Mouse (Mus musculus) CH12.LX (cell line): ENCODE measurements around the gene Pck2. TPM values are rescaled to one million over a fixed set of nuclear protein-coding genes. Genes with fewer than 3 reads are reported as not detected.

Source experiments
- DNase-seq: peaks from one replicate; pipeline ENCODE4 v3.0.0-alpha.2; 2013; ENCODE audit errors: extremely low read depth
- H3K27ac ChIP-seq: 2 replicates; pipeline ENCODE4 v1.5.1; 2012; ENCODE audit warnings: low read depth, mild to moderate bottlenecking, control low read depth, moderate library complexity; ENCODE audit not compliant: insufficient read depth
- H3K27me3 ChIP-seq: replicated peaks from 2 replicates; pipeline ENCODE3; 2012; ENCODE audit warnings: inconsistent platforms
- H3K36me3 ChIP-seq, 2 experiments: replicated peaks in 1 of 2; 2 replicates each; pipeline versions ENCODE3 to v1.6.1; 2012; ENCODE audit warnings: inconsistent platforms in 1 of 2, low read length in 1 of 2, mild to moderate bottlenecking in 1 of 2, mixed read lengths in 1 of 2, moderate library complexity in 1 of 2; ENCODE audit not compliant: control insufficient read depth in 1 of 2, insufficient read depth in 1 of 2
- H3K4me1 ChIP-seq, 2 experiments: 2 replicates each; pipeline ENCODE4 v1.6.1; 2012; ENCODE audit warnings: inconsistent platforms in 1 of 2, moderate library complexity in 1 of 2; ENCODE audit not compliant: insufficient read depth in 2 of 2, control insufficient read depth in 1 of 2
- H3K4me2 ChIP-seq: 2 replicates; pipeline ENCODE4 v1.6.1; 2012; ENCODE audit warnings: low read depth, mild to moderate bottlenecking, control low read depth; ENCODE audit not compliant: poor library complexity, insufficient read depth, severe bottlenecking
- H3K4me3 ChIP-seq, 3 experiments: fragments of 150-350 bp in 1 of 3; sonication (generic) in 1 of 3; replicated peaks in 1 of 3; 2 replicates each; pipeline versions ENCODE3 to v1.5.1; 2011 to 2012; ENCODE audit warnings: low read depth in 2 of 3, low read length in 2 of 3, mild to moderate bottlenecking in 2 of 3, moderate library complexity in 2 of 3, control low read depth in 1 of 3, improper control_type of control experiment in 1 of 3, inconsistent platforms in 1 of 3, mixed read lengths in 1 of 3; ENCODE audit not compliant: poor library complexity in 1 of 3
- H3K79me2 ChIP-seq: replicated peaks from 2 replicates; pipeline ENCODE4 v1.6.1; 2012; ENCODE audit warnings: mild to moderate bottlenecking, moderate library complexity; ENCODE audit not compliant: control insufficient read depth, poor library complexity, insufficient read depth, severe bottlenecking; ENCODE audit errors: extremely low read depth
- H3K9ac ChIP-seq: 2 replicates; pipeline ENCODE4 v1.6.1; 2012; ENCODE audit warnings: low read depth, mild to moderate bottlenecking, control low read depth, moderate library complexity; ENCODE audit not compliant: insufficient read depth
- H3K9me3 ChIP-seq: replicated peaks from 2 replicates; pipeline ENCODE3; 2012; ENCODE audit warnings: low read length, inconsistent platforms, mixed read lengths
- CHD2 ChIP-seq: IDR thresholded peaks from 2 replicates; pipeline ENCODE4 v1.6.1; 2011; ENCODE audit warnings: low read length, improper control_type of control experiment
- CTCF ChIP-seq, 2 experiments: IDR thresholded peaks in 1 of 2; conservative IDR thresholded peaks in 1 of 2; 2 replicates each; pipeline ENCODE4 v1.5.1; 2011 to 2012; ENCODE audit warnings: low read depth in 2 of 2, low read length in 2 of 2, improper control_type of control experiment in 1 of 2, inconsistent platforms in 1 of 2, mild to moderate bottlenecking in 1 of 2, moderate library complexity in 1 of 2
- E2F4 ChIP-seq: IDR thresholded peaks from 2 replicates; pipeline ENCODE4 v1.6.1; 2011; ENCODE audit warnings: low read depth, low read length, improper control_type of control experiment; ENCODE audit not compliant: insufficient replicate concordance
- EP300 ChIP-seq: IDR thresholded peaks from 2 replicates; pipeline ENCODE4 v1.6.1; 2011; ENCODE audit warnings: low read length, improper control_type of control experiment
- ETS1 ChIP-seq: conservative IDR thresholded peaks from 2 replicates; pipeline ENCODE4 v1.6.1; 2012; ENCODE audit warnings: low read depth, mild to moderate bottlenecking, inconsistent platforms, low read length, improper control_type of control experiment, moderate library complexity
- HCFC1 ChIP-seq: IDR thresholded peaks from 2 replicates; pipeline ENCODE4 v1.6.1; 2012; ENCODE audit warnings: low read depth, mild to moderate bottlenecking, inconsistent platforms, low read length, improper control_type of control experiment
- MAX ChIP-seq: IDR thresholded peaks from 2 replicates; pipeline ENCODE4 v1.6.1; 2011; ENCODE audit warnings: low read length, improper control_type of control experiment
- MAZ ChIP-seq: IDR thresholded peaks from 2 replicates; pipeline ENCODE4 v1.6.1; 2012; ENCODE audit warnings: low read depth, mild to moderate bottlenecking, inconsistent platforms, low read length, improper control_type of control experiment, moderate library complexity
- MEF2A ChIP-seq: IDR thresholded peaks from 2 replicates; pipeline ENCODE4 v1.6.1; 2014; ENCODE audit warnings: low read depth, mild to moderate bottlenecking, inconsistent platforms, low read length, improper control_type of control experiment, borderline replicate concordance
- MYC ChIP-seq: IDR thresholded peaks from 2 replicates; pipeline ENCODE4 v1.6.1; 2011; ENCODE audit warnings: low read depth, mild to moderate bottlenecking, improper control_type of control experiment, low read length
- NRF1 ChIP-seq: IDR thresholded peaks from 2 replicates; pipeline ENCODE4 v1.6.1; 2014; ENCODE audit warnings: low read depth, mild to moderate bottlenecking, inconsistent platforms, low read length, improper control_type of control experiment, moderate library complexity
- PAX5 ChIP-seq: IDR thresholded peaks from 2 replicates; pipeline ENCODE4 v1.6.1; 2012; ENCODE audit warnings: low read length, inconsistent platforms, mixed read lengths
- POLR2AphosphoS2 ChIP-seq: IDR thresholded peaks from 2 replicates; pipeline ENCODE4 v1.6.1; 2011; ENCODE audit warnings: low read depth, low read length, improper control_type of control experiment
- RAD21 ChIP-seq: IDR thresholded peaks from 2 replicates; pipeline ENCODE4 v1.6.1; 2011; ENCODE audit warnings: low read depth, mild to moderate bottlenecking, low read length, improper control_type of control experiment, moderate library complexity
- SIN3A ChIP-seq: IDR thresholded peaks from 2 replicates; pipeline ENCODE4 v1.6.1; 2012; ENCODE audit warnings: low read length, improper control_type of control experiment, inconsistent platforms
- TBP ChIP-seq: conservative IDR thresholded peaks from 2 replicates; pipeline ENCODE4 v1.6.1; 2011; ENCODE audit warnings: low read depth, low read length, improper control_type of control experiment
- TCF12 ChIP-seq: IDR thresholded peaks from 2 replicates; pipeline ENCODE4 v1.6.1; 2014; ENCODE audit warnings: low read depth, mild to moderate bottlenecking, inconsistent platforms, low read length, improper control_type of control experiment
- ZKSCAN1 ChIP-seq: IDR thresholded peaks from 2 replicates; pipeline ENCODE4 v1.6.1; 2012; ENCODE audit warnings: low read depth, inconsistent platforms, low read length, improper control_type of control experiment, borderline replicate concordance
- ZMIZ1 ChIP-seq: IDR thresholded peaks from 2 replicates; pipeline ENCODE4 v1.6.1; 2012; ENCODE audit warnings: low read depth, mild to moderate bottlenecking, inconsistent platforms, low read length, improper control_type of control experiment
- dilution Hi-C: fragments of 300-500 bp; cut with MboI; formaldehyde crosslinking; loops from 2 replicates; pipeline ENCODE4 v1.14.3; 2020; ENCODE audit warnings: low sequenced_read_pairs; ENCODE audit not compliant: extremely low pct_unique_long_range_greater_than_20kb, extremely low pct_ligation_motif_present
- in situ Hi-C: fragments of 300-500 bp; cut with MboI; formaldehyde crosslinking; loops from 3 replicates; pipeline ENCODE4 v1.14.3; 2019; ENCODE audit warnings: low sequenced_read_pairs, low pct_ligation_motif_present, low pct_unique_long_range_greater_than_20kb, mixed read lengths
- polyA plus RNA-seq: library from polyadenylated mRNA; unstranded; fragments of >175 nt; gene quantifications from 2 replicates; pipeline ENCODE4 v1.2.1, GENCODE M21; 2012; ENCODE audit warnings: low read depth; ENCODE audit not compliant: insufficient read length
- total RNA-seq, 2 experiments: library from RNA; depleted of rRNA; stranded (reverse); fragments of 300-350 nt in 1 of 2; fragments of >200 nt in 1 of 2; gene quantifications; 2 replicates each; pipeline ENCODE4 v1.2.3; 2012 to 2014

Gene Pck2
- total and polyA plus RNA-seq, 3 experiments, result 120 to 286 (median 144) TPM

DNA sequence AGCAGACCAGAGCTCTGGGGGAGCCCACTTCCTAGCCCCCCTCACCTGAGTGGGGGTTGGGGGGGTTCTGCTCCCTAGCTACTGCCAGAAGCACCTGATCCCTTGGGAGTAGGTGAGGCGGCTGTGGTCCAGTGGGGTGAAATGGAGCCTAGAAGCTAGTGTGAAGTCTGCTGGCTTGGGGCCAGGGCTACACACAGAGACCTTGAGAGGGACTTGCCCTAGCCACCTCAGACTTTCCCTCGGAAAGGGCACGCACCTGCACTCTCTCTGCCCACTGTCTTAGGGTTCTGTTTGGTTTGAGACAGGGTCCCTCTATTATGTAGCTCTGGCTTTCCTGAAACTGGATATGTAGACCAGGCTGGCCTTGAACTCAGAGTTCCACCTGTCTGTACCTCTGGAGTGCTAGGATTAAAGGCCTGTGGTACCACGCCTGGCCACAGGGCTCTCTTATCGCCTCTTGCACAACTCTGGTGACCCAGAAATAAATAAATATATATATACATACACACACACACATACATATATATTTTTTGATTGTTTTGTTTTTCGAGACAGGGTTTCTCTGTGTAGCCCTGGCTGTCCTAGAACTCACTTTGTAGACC is 38.7 kb downstream of the Pck2 start:
- H3K4me1 ChIP-seq, result peaks cover 13 to 34% of the 10 kb centered on the region in 2 experiments
- H3K79me2 ChIP-seq, result peaks cover 12% of the 10 kb centered on the region
- H3K9me3 ChIP-seq, result no peaks in the 10 kb centered on the region
- peak; percentile 45 for DNase-seq
- in situ Hi-C loops, result no loop called here
- dilution Hi-C loops, result no loop called here
- no peaks in the 10 kb centered on the region for H3K27me3 ChIP-seq
- peak overlapping the region; percentile 92 for H3K4me2 ChIP-seq
- 0 out of 2 replicates have a peak, but pooled peaks have one; percentile 10 for TF ChIP-seq MAZ
- peak; percentile 33; the same call in 1 of the 2 replicates for TF ChIP-seq TCF12
- TF ChIP-seq MYC, result no peak
- TF ChIP-seq RAD21, result no peak
- TF ChIP-seq PAX5, result no peak
- TF ChIP-seq POLR2AphosphoS2, result no peak
- H3K9ac ChIP-seq, result peak overlapping the region; percentile 83
- H3K36me3 ChIP-seq, result peaks cover 19 to 36% of the 10 kb centered on the region in 2 experiments
- peak overlapping the region; percentile 77 for H3K27ac ChIP-seq
- peak overlapping the region; percentile 75 to 96 (median 95) for H3K4me3 ChIP-seq

GRCm38 (mm10) chr14:55579511-55580496 is 39.7 kb downstream of the Pck2 start:
- H3K9me3 ChIP-seq, result no peaks in the 10 kb centered on the region
- dilution Hi-C loops (no loop called here), in situ Hi-C loops (no loop called here)
- H3K9ac ChIP-seq, result peak overlapping the region; percentile 83; the same call in 1 of the 2 replicates
- H3K4me3 ChIP-seq, result peak overlapping the region; percentile 35 to 96 (median 95)
- TF ChIP-seq E2F4 (no peak), SIN3A (no peak), MEF2A (no peak), CHD2 (no peak), MAX (no peak), EP300 (no peak), ZKSCAN1 (peak; percentile 90), ZMIZ1 (no peak), ETS1 (no peak), POLR2AphosphoS2 (no peak), MYC (no peak), TBP (no peak), HCFC1 (no peak), CTCF (conservative IDR thresholded peaks at IDR 0.05 in 1 of 2, IDR thresholded peaks at IDR 0.05 in 1 of 2; ENCODE audit: low read depth in 2 of 2, low read length in 2 of 2) (peak in 1 of 2 experiments; percentile 31; a peak in 2 of 4 replicates), NRF1 (no peak)
- peak overlapping the region; percentile 92 for H3K4me2 ChIP-seq
- peak overlapping the region; percentile 32; the same call in 1 of the 2 replicates for H3K27ac ChIP-seq
- peaks cover 17 to 41% of the 10 kb centered on the region in 2 experiments for H3K4me1 ChIP-seq
- peaks cover 12% of the 10 kb centered on the region for H3K79me2 ChIP-seq
- no peaks in the 10 kb centered on the region for H3K27me3 ChIP-seq
- peaks cover 19 to 38% of the 10 kb centered on the region in 2 experiments for H3K36me3 ChIP-seq
- no peak for DNase-seq
